Mouse (Mus musculus) ovary, adult 2 months (tissue): ENCODE measurements around the gene 1700129C05Rik. TPM values are rescaled to one million over a fixed set of nuclear protein-coding genes. Genes with fewer than 3 reads are reported as not detected.

Experiments used
- polyA plus RNA-seq: library from polyadenylated mRNA; depleted of rRNA; stranded (reverse); fragments of >200 nt; gene quantifications from 2 replicates; pipeline ENCODE4 v1.2.3, GENCODE M21; 2012; rRNA removed

The 1700129C05Rik gene
- not detected in 2 replicates for polyA plus RNA-seq

DNA sequence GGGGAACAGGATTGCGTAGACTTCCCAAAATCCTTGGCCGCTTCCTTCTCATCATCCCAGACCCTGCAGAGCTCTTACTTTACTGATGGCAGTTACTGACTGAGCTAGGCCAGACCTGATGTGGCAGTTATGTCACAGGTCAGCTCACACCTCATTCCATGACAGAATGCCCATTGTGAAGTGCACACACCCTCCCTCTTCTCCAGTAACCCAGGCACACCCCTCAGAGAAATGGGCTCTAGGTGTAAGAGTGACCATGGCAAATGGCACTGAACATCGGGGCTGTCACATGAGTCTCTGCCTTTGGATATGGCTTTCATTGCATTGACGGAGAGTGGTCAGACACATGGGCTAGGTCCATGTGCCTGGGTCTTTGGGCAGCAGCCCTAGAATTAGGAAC lies at the start of gene 1700129C05Rik:
Gene 1700129C05Rik (minus strand): TSS at position 101 of the 400 bp plus-strand sequence.

GRCm38 (mm10) chr14:59178649-59179048 lies 36.0 kb upstream of the 1700129C05Rik start, which contains the start of gene Gm5142:
TSS of gene Gm5142 (minus strand) at chr14:59178749.

Other genes starting within 250 kb of the 1700129C05Rik start
- gene Gm5142, start 35.9 kb upstream of the 1700129C05Rik start, polyA plus RNA-seq = not detected in 2 replicates
- gene Rcbtb1, start 58.3 kb upstream of the 1700129C05Rik start, polyA plus RNA-seq = 19.9 and 24.3 TPM in 2 replicates
- gene Gm6904, start 117.3 kb upstream of the 1700129C05Rik start, polyA plus RNA-seq = not detected in 2 replicates
- gene Phf11a, start 154.6 kb upstream of the 1700129C05Rik start, polyA plus RNA-seq = 0.42 and 0.59 TPM in 2 replicates
- 0.40 and 0.46 TPM in 2 replicates for gene Phf11b, start 198.5 kb upstream of the 1700129C05Rik start, polyA plus RNA-seq
- gene Phf11d, start 222.6 kb upstream of the 1700129C05Rik start, polyA plus RNA-seq = 5.9 and 6.9 TPM in 2 replicates